Mouse (Mus musculus) urinary bladder, adult 18-20 months (tissue): ENCODE data around the gene Tenm2.

Experiments used
- DNase-seq, 2 experiments: peaks; one replicate each; pipeline ENCODE4 v3.0.0; 2022; ENCODE audit warnings: low spot score in 2 of 2, mixed read lengths in 2 of 2

Tenm2 gene

DNA sequence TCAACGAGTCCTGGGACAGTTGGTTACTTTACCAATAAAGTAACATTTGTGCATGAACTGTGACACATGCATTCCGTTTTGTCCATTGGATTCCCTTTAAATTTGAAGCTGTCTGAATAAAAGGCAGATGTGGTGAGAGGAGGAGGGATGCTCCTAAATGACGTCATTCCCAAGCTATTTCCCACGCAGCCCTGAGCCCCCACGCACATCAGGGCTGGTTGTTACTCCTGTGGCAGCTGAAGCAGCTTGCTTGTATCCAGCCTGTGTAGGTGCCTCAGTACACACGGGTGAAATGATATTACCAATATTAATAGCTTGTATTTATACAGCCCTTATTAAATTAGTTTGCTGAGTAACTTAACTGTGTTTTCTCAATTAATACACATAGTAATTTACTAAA, 884.0 kb downstream of the Tenm2 start:
- DNase-seq = no peak

DNA sequence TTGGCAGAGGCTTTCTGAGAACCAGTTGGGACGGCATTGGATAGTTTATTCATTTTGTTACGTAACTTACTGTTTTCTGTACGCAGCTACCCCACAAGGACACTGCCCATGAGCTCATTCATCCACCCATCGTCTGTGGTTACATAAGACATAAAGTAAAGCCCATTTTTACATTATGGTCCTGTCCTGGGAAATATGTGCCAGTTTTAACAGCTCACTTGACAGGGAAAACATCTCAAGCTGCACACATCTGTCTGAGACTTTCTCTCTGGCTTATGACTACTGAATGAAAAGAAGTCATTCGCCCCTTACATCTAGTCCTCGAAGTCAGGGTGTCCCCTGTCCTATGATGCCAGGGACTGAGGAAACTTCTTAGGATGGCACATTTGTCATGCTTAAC, 884.4 kb downstream of the Tenm2 start:
- DNase-seq = no peak

DNA sequence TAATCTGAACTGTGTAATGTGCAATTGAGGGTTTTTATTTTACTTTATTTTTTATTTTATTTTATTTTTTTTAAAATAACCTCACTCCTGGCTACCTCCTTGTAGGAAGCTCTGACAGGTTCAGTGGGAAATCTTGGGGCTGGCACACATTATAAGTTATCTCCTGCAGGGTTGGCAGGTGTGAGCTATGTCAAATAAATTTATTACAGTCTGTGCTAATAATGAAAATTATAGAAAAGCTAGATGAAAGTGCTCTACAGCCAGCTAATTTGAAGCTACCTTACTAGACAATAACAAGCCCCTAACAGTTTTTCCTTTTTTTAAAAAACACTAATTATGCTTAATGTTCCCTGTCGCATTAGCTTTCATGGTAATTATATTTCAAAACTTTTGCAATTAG, 885.5 kb downstream of the Tenm2 start:
- DNase-seq = no peak

DNA sequence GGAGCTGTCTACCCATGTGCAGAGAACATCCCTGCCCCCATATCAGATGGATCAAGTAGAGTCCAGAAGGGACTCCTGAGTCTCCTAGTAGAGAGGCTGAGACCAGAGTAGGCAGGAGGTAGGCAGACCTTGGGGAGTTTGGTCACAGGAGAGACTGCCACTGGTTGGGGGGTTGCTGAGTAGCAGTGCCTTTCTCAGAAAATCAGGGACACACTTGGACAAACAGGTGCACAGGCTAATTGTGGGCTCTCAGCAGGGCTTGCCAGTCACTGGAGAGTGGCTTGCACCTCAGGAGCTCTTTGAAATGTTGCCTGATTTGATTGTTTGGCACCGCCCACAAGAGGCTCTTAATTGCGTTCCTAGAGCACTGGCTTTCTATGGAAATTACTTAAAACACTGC, 885.9 kb downstream of the Tenm2 start:
- no peak for DNase-seq

DNA sequence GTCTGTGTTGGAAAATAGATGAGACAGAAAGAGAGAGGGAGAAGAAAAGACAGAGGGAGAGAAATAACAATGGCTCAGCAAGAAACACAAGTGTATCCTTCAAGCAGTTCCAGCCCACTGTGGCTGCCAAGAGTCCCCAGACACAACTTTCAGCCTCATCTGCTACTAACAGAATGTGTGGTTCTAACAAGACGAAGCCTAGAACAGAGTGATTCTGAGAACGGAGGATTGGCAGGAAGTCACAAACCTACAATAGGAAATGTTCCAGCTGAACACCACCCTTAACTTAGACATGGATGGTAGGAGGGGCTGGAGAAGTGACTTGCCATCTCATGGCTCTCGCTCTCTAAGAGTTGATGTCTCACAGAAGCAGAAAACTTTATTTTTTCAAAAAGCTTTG, 894.0 kb downstream of the Tenm2 start:
- no peak for DNase-seq

DNA sequence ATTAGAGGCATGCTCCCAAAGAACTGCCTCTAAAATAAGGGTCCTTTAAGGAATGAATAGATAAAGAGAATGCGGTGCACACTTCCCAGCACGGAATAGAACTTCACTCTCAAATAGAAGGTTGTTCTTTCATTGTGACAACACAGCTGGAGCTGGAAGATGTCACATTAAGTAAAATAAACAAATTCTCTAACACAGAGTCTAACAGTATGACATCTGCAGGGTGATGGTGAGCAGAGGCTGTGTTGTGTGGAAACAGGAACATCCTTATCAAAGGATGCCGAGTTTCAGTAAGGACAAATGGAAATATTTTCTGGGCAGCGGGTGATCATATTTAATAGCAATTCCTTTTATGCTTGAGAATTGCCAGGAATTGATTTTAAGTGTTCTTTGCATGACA, 897.3 kb downstream of the Tenm2 start:
- no peak for DNase-seq

DNA sequence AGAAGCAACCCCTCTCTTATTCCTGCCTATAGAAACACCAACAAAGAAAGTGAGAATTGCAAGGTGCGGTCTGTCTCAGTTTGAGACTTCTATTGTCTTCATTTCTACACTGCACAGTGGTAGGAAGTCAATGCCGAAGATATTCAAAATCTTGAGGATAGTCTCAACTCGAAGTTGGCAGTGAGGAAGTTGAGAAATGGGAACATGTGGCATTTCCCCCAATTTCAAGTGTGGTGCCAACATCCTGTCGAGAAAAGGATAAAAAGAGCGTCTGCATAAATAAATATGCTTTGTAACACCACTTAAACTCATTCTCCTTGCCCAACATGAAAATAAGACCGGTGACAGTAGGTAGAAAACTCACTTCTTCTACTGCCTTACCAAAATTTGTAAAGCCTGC, 898.7 kb downstream of the Tenm2 start:
- DNase-seq = no peak

DNA sequence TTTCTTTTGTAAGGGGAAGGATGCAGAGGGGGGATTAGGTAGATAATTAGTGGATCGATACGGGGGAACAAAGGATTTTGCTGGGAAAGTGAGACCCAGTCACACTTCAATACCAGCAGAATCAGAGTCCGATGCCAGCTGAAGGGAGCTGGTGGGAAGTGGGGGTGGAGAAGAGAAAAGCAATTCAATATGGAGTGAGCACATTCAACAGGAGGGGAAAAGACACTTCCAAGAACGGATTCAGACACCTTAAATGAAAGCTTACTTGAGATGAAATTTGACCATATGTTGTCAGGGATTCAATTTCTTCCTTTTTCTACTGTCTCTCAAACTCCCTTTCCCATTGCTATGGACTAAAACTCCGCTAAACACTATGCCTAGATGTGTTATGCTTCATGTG, 900.6 kb downstream of the Tenm2 start:
- DNase-seq = no peak

DNA sequence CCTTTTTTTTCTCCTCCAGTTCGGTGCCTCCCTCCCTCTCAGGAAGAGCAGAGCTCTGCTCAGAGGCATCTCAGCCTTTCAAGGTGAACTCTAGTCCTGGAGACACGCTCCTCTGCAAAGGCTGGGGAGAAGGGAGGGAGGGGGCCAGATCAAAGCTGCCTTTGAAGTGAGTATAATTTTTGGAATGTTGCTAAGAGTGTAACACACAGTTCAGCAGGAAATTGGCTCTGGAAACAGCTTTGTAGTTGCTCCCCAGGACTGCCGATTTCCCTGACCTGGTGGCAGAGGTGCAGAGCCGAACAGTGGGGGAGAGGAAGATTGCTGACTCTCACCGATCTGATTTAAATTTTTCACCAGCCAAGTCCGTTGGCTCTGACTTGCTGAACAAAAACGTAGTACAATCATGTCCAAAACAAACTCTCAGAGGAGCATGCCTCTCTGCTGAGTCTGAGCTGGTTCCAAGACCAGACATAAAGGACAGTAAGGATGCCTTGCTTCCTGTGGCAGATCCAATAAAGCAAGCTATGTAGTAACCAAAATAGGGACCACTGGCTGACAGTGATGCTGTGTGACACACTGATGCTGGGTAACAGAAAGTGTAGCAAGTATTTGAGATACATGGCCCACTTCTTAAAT, 901.5 kb downstream of the Tenm2 start:
- DNase-seq = no peak

DNA sequence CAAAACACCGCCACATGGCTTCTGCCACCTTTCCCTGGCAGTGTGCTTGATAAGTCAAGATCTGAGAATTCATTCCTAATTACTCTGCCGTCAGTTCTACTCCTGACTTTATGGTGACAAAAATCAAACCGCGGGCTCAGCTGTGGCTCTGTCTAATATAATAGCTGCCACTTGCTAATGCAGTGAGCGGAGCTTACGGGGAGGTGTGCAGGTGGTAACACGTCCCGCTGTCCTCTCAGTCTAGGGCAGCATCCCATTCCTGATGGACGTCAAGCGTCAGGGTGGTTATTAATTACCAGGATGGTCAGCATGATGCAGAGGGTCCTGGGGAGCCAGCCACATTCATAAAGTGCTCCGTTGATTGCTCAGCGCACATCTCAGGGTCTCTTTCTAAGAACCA, 903.5 kb downstream of the Tenm2 start:
- DNase-seq = no peak

DNA sequence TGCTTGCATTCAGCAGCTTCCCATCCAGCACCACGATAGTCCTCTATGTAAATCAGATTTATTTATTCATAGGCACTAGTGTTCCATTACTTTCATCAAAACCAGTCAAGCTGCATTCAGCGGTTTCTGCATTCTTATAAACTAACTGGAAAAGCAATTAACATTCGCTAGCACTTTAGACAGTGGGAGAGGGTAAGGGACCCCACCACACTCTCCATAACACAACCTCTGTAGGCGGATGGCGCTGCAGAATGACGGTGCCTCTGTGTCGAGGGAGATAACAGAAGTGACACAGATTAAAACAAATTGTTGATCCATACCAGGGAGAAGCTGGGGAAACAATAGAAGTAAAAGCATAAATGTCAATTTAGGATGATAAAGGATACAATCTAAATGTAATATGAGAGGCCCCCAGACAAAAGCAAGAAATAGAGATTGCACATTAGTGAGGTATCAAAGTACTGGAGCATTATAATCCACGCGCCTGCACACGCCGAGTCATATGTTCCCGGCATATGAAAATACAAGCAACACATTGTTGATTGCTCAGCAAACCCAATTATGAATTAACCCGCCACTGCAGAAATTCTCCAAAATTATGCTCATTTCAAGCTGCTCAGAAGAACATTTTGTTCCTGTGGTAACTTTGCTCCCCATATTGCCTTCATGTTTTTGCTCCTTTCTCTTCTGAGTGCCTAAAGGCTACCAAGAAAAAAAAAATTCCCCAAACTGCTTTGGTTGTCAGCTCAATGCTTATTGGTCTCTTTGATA, 904.2 kb downstream of the Tenm2 start:
- DNase-seq = no peak

DNA sequence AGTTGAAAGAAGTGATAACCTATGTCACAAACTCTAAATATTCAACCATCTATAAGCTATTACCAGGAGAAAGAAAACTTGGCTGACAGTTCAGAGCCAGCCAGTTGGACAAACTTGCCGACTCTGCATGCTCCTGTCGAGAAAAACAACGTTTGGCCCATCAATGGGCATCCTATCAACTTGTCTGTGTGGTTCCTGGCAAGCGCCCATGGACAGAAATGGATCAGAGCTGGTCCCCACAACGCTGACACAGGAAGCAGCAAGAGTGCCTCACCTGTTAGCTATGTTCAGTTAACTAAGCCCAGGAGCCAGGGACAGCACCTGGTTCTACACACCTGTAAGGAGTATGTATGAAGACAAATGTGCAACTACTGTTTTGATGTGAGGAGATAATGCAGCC, 908.5 kb downstream of the Tenm2 start:
- no peak for DNase-seq

DNA sequence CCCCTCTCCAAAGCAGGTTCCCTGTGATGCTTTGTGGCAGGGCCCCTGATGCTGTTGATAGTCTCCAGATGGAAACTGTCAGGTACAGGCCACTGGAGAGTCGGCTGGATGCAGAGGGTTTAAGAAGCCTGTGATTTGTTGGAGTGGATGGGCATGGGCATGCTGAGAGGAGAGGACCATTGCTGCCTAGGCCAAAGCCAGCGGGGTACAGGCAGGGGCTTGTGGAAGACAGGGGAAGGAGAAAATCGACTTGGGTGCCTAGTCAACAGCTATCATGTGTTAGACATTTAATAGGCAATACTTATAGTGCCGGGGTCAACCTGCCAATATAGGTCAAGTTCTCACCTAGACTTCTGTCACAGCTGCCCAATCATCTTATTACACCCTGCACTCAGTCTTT, 926.4 kb downstream of the Tenm2 start:
- no peak for DNase-seq

DNA sequence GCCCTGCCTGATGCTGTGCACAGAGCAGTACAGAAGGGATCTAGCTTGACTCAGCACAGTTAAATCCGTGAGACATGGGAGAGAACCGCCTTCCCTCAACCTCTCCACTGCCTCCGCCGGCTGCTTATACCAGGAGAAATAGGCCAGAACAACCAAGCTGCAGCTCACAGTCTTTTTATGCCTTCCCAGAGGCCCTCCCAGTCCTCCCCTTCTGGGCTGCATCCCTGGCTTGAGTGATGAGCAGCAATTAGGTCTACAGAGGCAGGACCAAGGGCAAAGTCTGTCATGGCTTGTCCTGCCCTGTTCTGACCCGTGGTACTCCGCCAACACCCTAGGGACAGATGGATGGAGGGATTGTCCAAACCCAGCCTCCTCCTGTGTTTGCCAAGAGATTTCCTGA, 928.5 kb downstream of the Tenm2 start:
- no peak for DNase-seq

DNA sequence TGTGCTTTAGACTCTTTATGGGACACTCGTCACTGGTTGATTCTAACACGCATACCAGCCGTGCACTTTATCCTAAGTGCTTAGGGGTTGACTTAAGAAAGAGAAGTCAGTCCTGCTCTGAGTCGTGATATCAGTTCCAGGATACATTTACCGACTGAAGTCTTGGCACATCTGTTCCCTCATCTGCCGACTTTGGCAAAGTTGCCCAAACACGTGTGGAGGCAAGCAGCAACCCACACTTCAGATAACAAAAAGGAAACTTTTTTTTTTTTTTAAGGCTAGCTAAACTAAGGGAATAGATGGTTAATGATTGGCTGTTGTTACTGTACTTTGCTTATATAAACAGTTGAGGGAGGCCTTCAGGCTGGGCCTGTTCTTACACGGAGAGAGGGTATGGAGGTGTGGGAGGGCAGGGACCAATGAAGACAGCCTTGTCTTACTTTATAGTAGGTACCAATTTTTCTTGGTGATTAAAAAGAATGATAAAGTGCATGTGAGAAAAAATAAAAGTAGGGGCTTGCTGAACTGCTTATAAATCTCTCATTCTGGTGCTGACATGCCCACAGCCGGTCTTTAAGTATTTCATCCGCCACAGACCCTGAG, 930.3 kb downstream of the Tenm2 start:
- no peak for DNase-seq

DNA sequence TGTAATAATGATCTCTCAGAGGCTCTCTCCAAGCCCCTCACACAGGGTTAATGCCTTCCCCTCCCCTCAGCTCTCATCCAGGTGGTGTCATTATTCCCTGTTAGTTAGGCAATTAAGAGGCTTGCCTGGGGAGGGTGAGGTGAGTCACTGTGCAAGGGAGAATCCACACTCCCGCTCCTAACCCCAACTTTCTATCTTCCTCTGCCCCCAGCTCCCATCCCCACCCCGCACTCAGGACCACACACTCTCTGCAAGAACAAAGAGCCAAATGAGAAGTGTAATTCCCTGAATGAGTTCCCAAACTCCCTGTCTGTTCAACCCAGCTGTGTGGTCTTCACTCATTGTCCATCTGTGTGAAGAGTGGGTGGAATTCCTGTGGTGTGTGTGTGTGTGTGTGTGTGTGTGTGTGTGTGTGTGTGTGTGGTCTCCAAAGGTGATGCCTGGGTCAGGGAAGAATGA, 932.8 kb downstream of the Tenm2 start:
- DNase-seq = no peak

DNA sequence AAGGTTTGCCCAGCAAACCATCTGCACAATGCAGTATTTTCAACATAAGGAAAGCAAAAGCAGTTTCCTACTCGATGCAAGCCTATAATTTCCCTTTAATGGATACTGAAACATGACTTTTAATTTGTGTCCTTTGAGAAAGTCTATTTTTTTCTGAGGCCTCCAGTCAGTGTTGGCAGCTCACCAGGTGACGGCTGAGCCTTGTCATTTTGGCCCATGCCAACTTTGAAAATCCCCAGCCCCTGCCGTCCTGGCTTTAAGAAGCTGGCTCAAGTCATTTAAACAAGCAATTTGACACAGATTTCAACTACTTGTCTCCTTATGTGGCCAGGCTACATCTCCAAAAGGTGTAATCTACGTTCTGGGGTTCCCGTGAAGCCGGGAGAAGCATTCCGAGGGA, 933.7 kb downstream of the Tenm2 start:
- no peak for DNase-seq

DNA sequence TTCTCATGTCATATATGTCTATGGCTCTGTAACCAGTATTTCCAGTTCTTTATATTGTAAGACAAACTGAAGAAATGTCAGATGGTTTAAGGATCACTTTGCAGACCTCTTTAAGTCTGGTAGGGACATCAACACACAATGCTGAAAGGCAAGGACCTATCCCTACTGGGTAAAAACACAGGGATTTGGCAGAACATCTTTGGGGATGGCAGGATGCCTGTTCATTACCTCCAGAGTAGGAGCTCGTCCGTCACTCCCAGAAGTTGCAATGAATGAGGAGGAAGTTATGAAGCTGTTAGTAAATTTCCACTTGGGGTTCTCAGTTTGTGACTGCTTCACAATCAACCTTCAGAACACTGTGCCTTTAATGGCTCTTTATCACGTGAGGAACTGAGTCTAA, 939.2 kb downstream of the Tenm2 start:
- DNase-seq = no peak

DNA sequence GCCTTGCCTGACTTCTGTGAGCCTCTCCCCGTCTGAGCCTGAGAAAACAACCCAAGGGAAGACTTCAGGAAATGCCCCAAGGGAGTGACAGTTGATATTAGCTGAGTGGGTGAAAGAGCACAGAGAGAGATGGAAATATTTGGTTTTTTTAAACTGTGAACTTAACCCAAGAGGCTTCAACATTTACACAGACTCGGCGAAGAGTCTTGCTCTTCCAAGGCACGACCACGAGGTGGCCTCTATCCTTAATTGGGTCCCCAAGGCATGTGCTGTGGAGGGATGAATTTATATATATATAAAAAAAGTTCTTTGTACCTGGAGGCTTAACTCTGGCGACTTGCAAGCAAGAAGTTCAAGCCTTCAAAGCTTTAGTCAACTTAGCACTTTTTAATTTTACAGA, 943.6 kb downstream of the Tenm2 start:
- DNase-seq = no peak

DNA sequence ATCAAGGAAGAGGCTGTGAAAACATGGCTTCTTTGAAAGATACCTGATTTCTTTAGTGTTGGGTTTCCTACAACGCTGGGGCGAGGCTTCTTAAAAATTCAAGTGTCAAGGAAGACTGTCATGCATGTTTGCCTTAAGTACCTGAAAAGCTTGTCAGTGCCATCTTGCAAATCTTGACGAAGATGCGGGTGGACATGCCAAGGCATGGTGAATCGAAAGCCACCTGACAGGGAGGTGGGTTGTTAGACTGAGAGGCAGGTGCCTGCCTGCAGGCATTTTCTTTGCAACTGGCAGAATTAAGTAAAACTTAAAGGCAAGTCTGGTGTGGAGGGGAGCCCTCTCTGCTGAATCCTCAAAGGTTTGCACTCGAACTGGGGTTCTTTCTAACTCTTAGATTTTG, 949.5 kb downstream of the Tenm2 start:
- no peak for DNase-seq

DNA sequence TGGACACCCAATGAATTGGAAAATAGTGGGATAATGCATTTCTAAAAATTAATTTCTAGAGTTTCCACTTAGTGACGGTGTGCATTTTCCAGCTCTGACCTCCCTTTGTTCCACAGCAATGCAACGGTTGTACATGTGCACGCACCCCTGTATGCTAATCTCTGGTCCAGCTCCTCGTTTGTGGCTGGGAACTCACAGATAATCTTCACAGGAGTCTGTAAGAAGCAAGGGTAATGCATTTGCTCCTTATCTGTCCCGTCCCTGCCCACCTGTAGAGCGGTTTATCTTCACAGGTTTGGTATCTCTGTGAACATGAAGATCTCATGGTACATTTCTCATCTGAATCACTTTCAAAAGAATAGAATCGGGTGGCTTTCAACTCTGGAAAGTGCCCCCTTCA, 955.2 kb downstream of the Tenm2 start:
- no peak for DNase-seq

DNA sequence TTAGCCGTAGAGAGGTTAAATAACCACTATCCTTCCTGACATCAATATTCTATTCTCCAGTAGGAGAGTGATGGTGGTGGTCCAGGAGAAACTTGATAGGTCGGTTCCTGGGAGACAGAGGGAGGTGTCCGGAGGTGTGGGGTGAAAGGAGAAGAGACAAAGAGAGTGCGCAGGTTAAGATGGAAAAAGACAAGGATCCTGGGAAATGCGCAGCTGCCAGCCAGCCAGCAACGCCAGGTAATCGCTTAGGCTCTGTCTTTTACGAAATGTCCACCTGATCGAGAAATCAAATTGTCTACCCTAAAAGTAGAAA, 957.9 kb downstream of the Tenm2 start:
- no peak for DNase-seq

DNA sequence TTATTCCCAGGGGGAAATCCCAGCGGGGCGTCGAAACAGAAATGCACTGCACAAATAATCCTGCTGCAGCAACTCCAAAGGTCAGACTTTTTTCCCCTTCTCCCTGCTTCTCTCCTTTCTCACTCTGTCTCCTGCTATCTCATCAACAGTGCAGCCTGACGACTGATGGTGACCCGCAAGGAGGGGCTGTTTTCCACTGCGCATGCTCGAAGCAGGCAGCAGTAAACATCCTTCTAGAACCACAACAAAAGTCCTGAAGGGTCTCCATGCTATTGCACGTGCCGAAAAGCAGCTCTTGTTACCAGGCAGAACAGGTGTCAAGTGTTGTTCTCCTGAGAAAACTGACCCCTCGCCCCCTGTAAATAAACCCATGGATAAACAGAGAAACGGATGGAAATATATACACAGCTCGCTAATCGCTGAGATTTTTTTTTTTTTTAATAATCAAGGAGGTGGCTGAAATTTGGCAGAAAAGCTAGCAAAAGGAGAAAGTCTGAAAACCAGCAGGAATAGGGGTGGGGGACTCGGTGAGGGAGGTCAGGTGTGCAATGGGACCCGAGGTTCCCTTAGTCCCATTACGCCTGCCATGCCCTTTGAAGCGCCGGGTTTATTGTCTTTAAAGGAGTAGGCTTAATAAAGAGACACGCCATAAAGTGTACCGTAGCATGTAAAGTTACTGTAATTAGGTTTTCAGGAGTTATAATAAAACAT, 958.4 kb downstream of the Tenm2 start:
- no peak for DNase-seq
